25 mouse cellular contexts compared by ENCODE assay signal in the genomic region with DNA sequence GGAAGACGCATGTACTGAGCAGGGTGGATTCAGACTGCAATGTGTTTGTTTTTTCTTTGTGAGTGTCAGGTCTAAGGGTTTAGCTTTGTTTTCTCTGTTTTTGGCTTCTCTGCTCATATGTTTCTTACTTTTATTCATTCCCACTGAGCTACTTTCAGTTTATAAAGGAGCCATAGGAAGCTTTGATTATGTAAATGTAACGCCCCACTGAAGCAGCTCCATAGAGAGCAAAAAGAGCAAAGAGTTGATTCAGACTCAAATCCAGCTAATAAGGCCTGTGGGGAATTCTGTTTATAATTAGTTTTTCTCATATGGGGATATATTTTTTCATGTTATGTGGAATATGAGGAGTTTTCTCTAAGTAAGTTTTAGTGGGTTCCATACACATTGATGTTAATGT.
"Had no signal": no experiment of that assay in that cellular context is flagged by ENCODE, and none has a peak within 500 bp of the region (broad histone marks: within the 10 kb centered on the region; RNA-seq: fewer than 3 reads in every experiment).

No protein-coding gene starts in this region.

- ATAC-seq: hindbrain, embryonic 16.5 days; inflammation-experienced regulatory T-cells, adult 6 months; intestine, embryonic 15.5 days; intestine, postnatal 0 days had no signal

- H3K9ac ChIP-seq: heart, embryonic 12.5 days; hindbrain, embryonic 12.5 days; hindbrain, embryonic 14.5 days; intestine, embryonic 15.5 days; limb, embryonic 13.5 days; limb, embryonic 15.5 days had no signal

- H3K4me1 ChIP-seq: heart, embryonic 10.5 days; heart, embryonic 12.5 days; hindbrain, embryonic 10.5 days; hindbrain, embryonic 12.5 days; intestine, embryonic 15.5 days; limb, embryonic 13.5 days; limb, embryonic 15.5 days had no signal

- H3K36me3 ChIP-seq: heart, embryonic 10.5 days; heart, embryonic 12.5 days; hindbrain, embryonic 10.5 days; hindbrain, embryonic 12.5 days; intestine, embryonic 15.5 days; limb, embryonic 13.5 days; limb, embryonic 15.5 days had no signal

- H3K4me3 ChIP-seq: gastrocnemius, adult 2 months; heart, embryonic 10.5 days; heart, embryonic 12.5 days; hindbrain, embryonic 10.5 days; hindbrain, embryonic 12.5 days; intestine, embryonic 15.5 days; layer of hippocampus, adult 2 months; limb, embryonic 13.5 days; limb, embryonic 15.5 days had no signal

- DNase-seq: gastrocnemius, adult 2 months; gastrocnemius, postnatal 10 days; gastrocnemius, postnatal 25 days; heart, adult 18-20 months; heart, postnatal 10 days; heart, postnatal 4 days; kidney, adult 18-20 months; kidney, adult 8-10 months; kidney, postnatal 10 days; kidney, postnatal 25 days; kidney, postnatal 4 days; layer of hippocampus, postnatal 36 days; left cerebral cortex, postnatal 4 days had no signal

- H3K27ac ChIP-seq: gastrocnemius, adult 2 months; heart, embryonic 10.5 days; hindbrain, embryonic 10.5 days; hindbrain, embryonic 12.5 days; hindbrain, embryonic 14.5 days; intestine, embryonic 15.5 days; layer of hippocampus, adult 2 months; limb, embryonic 13.5 days; limb, embryonic 15.5 days had no signal

- H3K27me3 ChIP-seq: heart, embryonic 12.5 days; hindbrain, embryonic 12.5 days; intestine, embryonic 15.5 days; limb, embryonic 13.5 days; limb, embryonic 15.5 days had no signal

- H3K9me3 ChIP-seq: heart, embryonic 10.5 days; heart, embryonic 12.5 days; hindbrain, embryonic 10.5 days; hindbrain, embryonic 12.5 days; intestine, embryonic 15.5 days; limb, embryonic 13.5 days; limb, embryonic 15.5 days had no signal

- H3K4me2 ChIP-seq: heart, embryonic 12.5 days; hindbrain, embryonic 12.5 days; hindbrain, embryonic 14.5 days; intestine, embryonic 15.5 days; limb, embryonic 13.5 days; limb, embryonic 15.5 days had no signal
